Mouse (Mus musculus) forebrain, embryonic 15.5 days (tissue): ENCODE data around the gene Cast. TPM values are rescaled to one million over a fixed set of nuclear protein-coding genes. Genes with fewer than 3 reads are reported as not detected.

Source experiments
- ATAC-seq: fragments of 200-750 bp; cut with Nextera tagmentation; replicated peaks from 2 replicates; pipeline ENCODE4 v1.8.0; 2017; ENCODE audit warnings: mild to moderate bottlenecking, moderate TSS enrichment, moderate library complexity
- H3K27ac ChIP-seq: fragments of 300-500 bp; sonication (generic); replicated peaks from 2 replicates; pipeline ENCODE4 v1.5.1; 2015; ENCODE audit warnings: mild to moderate bottlenecking, inconsistent platforms
- H3K27me3 ChIP-seq: fragments of 300-500 bp; sonication (generic); 2 replicates; pipeline ENCODE4 v1.6.1; 2015; ENCODE audit warnings: inconsistent platforms
- H3K36me3 ChIP-seq: fragments of 300-500 bp; sonication (generic); 2 replicates; pipeline ENCODE4 v1.6.1; 2015; ENCODE audit warnings: mild to moderate bottlenecking, inconsistent platforms
- H3K4me1 ChIP-seq: fragments of 300-500 bp; sonication (generic); 2 replicates; pipeline ENCODE4 v1.6.1; 2015; ENCODE audit warnings: inconsistent platforms
- H3K4me2 ChIP-seq: fragments of 300-500 bp; sonication (generic); replicated peaks from 2 replicates; pipeline ENCODE4 v1.6.1; 2015; ENCODE audit warnings: mild to moderate bottlenecking, inconsistent platforms
- H3K4me3 ChIP-seq: fragments of 300-500 bp; sonication (generic); 2 replicates; pipeline ENCODE4 v1.5.1; 2015; ENCODE audit warnings: mild to moderate bottlenecking, inconsistent platforms
- H3K9ac ChIP-seq: fragments of 300-500 bp; sonication (generic); replicated peaks from 2 replicates; pipeline ENCODE4 v1.6.1; 2015; ENCODE audit warnings: mild to moderate bottlenecking, inconsistent platforms
- H3K9me3 ChIP-seq: fragments of 300-500 bp; sonication (generic); 2 replicates; pipeline ENCODE4 v1.6.1; 2016; ENCODE audit warnings: inconsistent platforms
- WGBS: fragments of 180-500 bp; shearing (Covaris S2); methylation state at CpG from one replicate; pipeline ENCODE4 v1.1.7; 2015; ENCODE audit warnings: mixed read lengths; 5-methylcytosine and 5-hydroxymethylcytosine counted together
- polyA plus RNA-seq: library from polyadenylated mRNA; unstranded; fragments of >200 nt; fragmentation: Nextera tagmentation; extraction: Ambion mirVana; gene quantifications from 2 replicates; pipeline ENCODE4 v1.2.1, GENCODE M21; 2015

The Cast gene
- 5.7 and 6.0 TPM in 2 replicates for polyA plus RNA-seq

- no peaks in the 10 kb centered on the region for H3K36me3 ChIP-seq
- peak within 1 kb of the TSS; percentile 95 for H3K4me2 ChIP-seq
- ATAC-seq = peak; percentile 87
- 2% methylated on average over 36 of the region's 36 CpGs for WGBS
- H3K4me1 ChIP-seq = peaks cover 13% of the 10 kb centered on the region
- H3K9ac ChIP-seq = peak within 1 kb of the TSS; percentile 50
- no peaks in the 10 kb centered on the region for H3K9me3 ChIP-seq
- peak within 1 kb of the TSS; percentile 56 for H3K4me3 ChIP-seq
- no peaks in the 10 kb centered on the region for H3K27me3 ChIP-seq
- no peak within 1 kb of the TSS for H3K27ac ChIP-seq
Measured at GRCm38 (mm10) chr13:74808152-74808929, at the start of gene Cast. Gene Cast (minus strand): TSS chr13:74808810.

GRCm38 (mm10) chr13:74854338-74855047, 45.9 kb upstream of the Cast start:
- H3K4me1 ChIP-seq = no peaks in the 10 kb centered on the region
- no peak overlapping the region for H3K4me3 ChIP-seq
- H3K36me3 ChIP-seq = no peaks in the 10 kb centered on the region
- H3K9ac ChIP-seq = no peak overlapping the region
- no peaks in the 10 kb centered on the region for H3K9me3 ChIP-seq
- no peaks in the 10 kb centered on the region for H3K27me3 ChIP-seq
- 6% methylated on average over 3 of the region's 3 CpGs for WGBS
- ATAC-seq = peak; percentile 89
- H3K27ac ChIP-seq = no peak overlapping the region
- no peak overlapping the region for H3K4me2 ChIP-seq

GRCm38 (mm10) chr13:74850823-74851222, 42.2 kb upstream of the Cast start:
- Histone ChIP-seq H3K4me2 (no peak overlapping the region), H3K9ac (no peak overlapping the region), H3K4me1 (no peaks in the 10 kb centered on the region), H3K4me3 (no peak overlapping the region), H3K36me3 (no peaks in the 10 kb centered on the region), H3K9me3 (no peaks in the 10 kb centered on the region), H3K27ac (no peak overlapping the region), H3K27me3 (no peaks in the 10 kb centered on the region)
- ATAC-seq = no peak
- WGBS = 94% methylated on average over 2 of the region's 2 CpGs

GRCm38 (mm10) chr13:74845886-74846285, 37.3 kb upstream of the Cast start:
- H3K9ac ChIP-seq = no peak overlapping the region
- H3K27me3 ChIP-seq = no peaks in the 10 kb centered on the region
- H3K36me3 ChIP-seq = no peaks in the 10 kb centered on the region
- H3K4me1 ChIP-seq = no peaks in the 10 kb centered on the region
- H3K27ac ChIP-seq = no peak overlapping the region
- no peak overlapping the region for H3K4me3 ChIP-seq
- no peak overlapping the region for H3K4me2 ChIP-seq
- no peak for ATAC-seq
- 89% methylated on average over 1 of the region's 1 CpGs for WGBS
- H3K9me3 ChIP-seq = no peaks in the 10 kb centered on the region

GRCm38 (mm10) chr13:74834543-74834942, 25.9 kb upstream of the Cast start:
- ATAC-seq = peak; percentile 58; the same call in 1 of the 2 replicates
- 39% methylated on average over 1 of the region's 1 CpGs for WGBS
- no peak overlapping the region for H3K9ac ChIP-seq

GRCm38 (mm10) chr13:74822095-74822494, 13.5 kb upstream of the Cast start:
- Histone ChIP-seq H3K4me3 (no peak overlapping the region), H3K36me3 (no peaks in the 10 kb centered on the region), H3K27ac (no peak overlapping the region), H3K27me3 (no peaks in the 10 kb centered on the region), H3K4me2 (no peak overlapping the region), H3K4me1 (no peaks in the 10 kb centered on the region), H3K9ac (no peak overlapping the region), H3K9me3 (no peaks in the 10 kb centered on the region)
- 79% methylated on average over 3 of the region's 3 CpGs for WGBS
- ATAC-seq = no peak

More at GRCm38 (mm10) chr13:74834543-74834942, 25.9 kb upstream of the Cast start:
- Histone ChIP-seq H3K27ac (no peak overlapping the region), H3K4me2 (no peak overlapping the region), H3K36me3 (no peaks in the 10 kb centered on the region), H3K4me3 (no peak overlapping the region), H3K4me1 (no peaks in the 10 kb centered on the region), H3K27me3 (no peaks in the 10 kb centered on the region), H3K9me3 (no peaks in the 10 kb centered on the region)

- Histone ChIP-seq H3K4me1 (no peaks in the 10 kb centered on the region), H3K4me3 (no peak overlapping the region), H3K36me3 (no peaks in the 10 kb centered on the region), H3K9me3 (no peaks in the 10 kb centered on the region), H3K9ac (no peak overlapping the region), H3K4me2 (no peak overlapping the region), H3K27me3 (no peaks in the 10 kb centered on the region), H3K27ac (no peak overlapping the region)
- no peak for ATAC-seq
- WGBS = 88% methylated on average over 1 of the region's 1 CpGs
Measured at GRCm38 (mm10) chr13:74815753-74816152, 7.1 kb upstream of the Cast start.

GRCm38 (mm10) chr13:74807446-74808151, 1.0 kb downstream of the Cast start:
- WGBS = under 1% methylated on average over 31 of the region's 31 CpGs
- ATAC-seq = peak; percentile 88
- H3K4me1 ChIP-seq = peaks cover 13% of the 10 kb centered on the region
- no peak overlapping the region for H3K27ac ChIP-seq
- peak overlapping the region; percentile 95 for H3K4me2 ChIP-seq
- no peaks in the 10 kb centered on the region for H3K9me3 ChIP-seq
- no peaks in the 10 kb centered on the region for H3K27me3 ChIP-seq
- H3K36me3 ChIP-seq = no peaks in the 10 kb centered on the region
- H3K4me3 ChIP-seq = peak overlapping the region; percentile 56
- peak overlapping the region; percentile 50 for H3K9ac ChIP-seq

GRCm38 (mm10) chr13:74806934-74807333, 1.7 kb downstream of the Cast start:
- WGBS = 62% methylated on average over 5 of the region's 5 CpGs
- H3K27me3 ChIP-seq = no peaks in the 10 kb centered on the region
- no peak overlapping the region for H3K27ac ChIP-seq
- peak overlapping the region; percentile 95 for H3K4me2 ChIP-seq
- no peaks in the 10 kb centered on the region for H3K9me3 ChIP-seq
- H3K9ac ChIP-seq = no peak overlapping the region
- no peak for ATAC-seq
- no peaks in the 10 kb centered on the region for H3K36me3 ChIP-seq
- peaks cover 13% of the 10 kb centered on the region for H3K4me1 ChIP-seq
- H3K4me3 ChIP-seq = no peak overlapping the region

- Histone ChIP-seq H3K4me3 (no peak overlapping the region), H3K36me3 (no peaks in the 10 kb centered on the region), H3K4me2 (no peak overlapping the region), H3K9me3 (no peaks in the 10 kb centered on the region), H3K9ac (no peak overlapping the region), H3K4me1 (no peaks in the 10 kb centered on the region), H3K27ac (no peak overlapping the region), H3K27me3 (no peaks in the 10 kb centered on the region)
- WGBS = 71% methylated on average over 1 of the region's 1 CpGs
- no peak for ATAC-seq
Measured at GRCm38 (mm10) chr13:74794435-74794834, 14.2 kb downstream of the Cast start.

GRCm38 (mm10) chr13:74787681-74788080, 20.9 kb downstream of the Cast start:
- no peak for ATAC-seq
- Histone ChIP-seq H3K4me1 (no peaks in the 10 kb centered on the region), H3K27me3 (no peaks in the 10 kb centered on the region), H3K9ac (no peak overlapping the region), H3K4me2 (no peak overlapping the region), H3K4me3 (no peak overlapping the region), H3K9me3 (no peaks in the 10 kb centered on the region), H3K27ac (no peak overlapping the region), H3K36me3 (no peaks in the 10 kb centered on the region)
- WGBS = 0% methylated on average over 1 of the region's 1 CpGs

GRCm38 (mm10) chr13:74772151-74772550, 36.5 kb downstream of the Cast start:
- Histone ChIP-seq H3K9ac (no peak overlapping the region), H3K9me3 (no peaks in the 10 kb centered on the region), H3K4me2 (no peak overlapping the region), H3K27me3 (no peaks in the 10 kb centered on the region), H3K4me3 (no peak overlapping the region), H3K36me3 (no peaks in the 10 kb centered on the region), H3K27ac (no peak overlapping the region), H3K4me1 (peaks cover 7% of the 10 kb centered on the region)
- ATAC-seq = no peak
- 73% methylated on average over 1 of the region's 1 CpGs for WGBS
